Mouse (Mus musculus): ENCODE results near the gene Zzef1. TPM values are rescaled to one million over a fixed set of nuclear protein-coding genes. Genes with fewer than 3 reads are reported as not detected.

Zzef1 gene
- polyA plus RNA-seq, 1 experiment from 2014 or later, result 14.3 TPM

- Histone ChIP-seq H3K36me3 (no peaks in the 10 kb centered on the region), H3K27ac (no peak overlapping the region), H3K4me2 (replicated peaks) (no peak overlapping the region), H3K27me3 (no peaks in the 10 kb centered on the region), H3K9me3 (replicated peaks) (no peaks in the 10 kb centered on the region), H3K4me1 (no peaks in the 10 kb centered on the region), H3K4me3 (no peak overlapping the region), H3K9ac (no peak overlapping the region)
- whole genome bisulfite sequencing, result 94% methylated on average over 5 of the region's 5 CpGs
- no peak for ATAC-seq (ENCODE audit: low FRiP score)
Observed at GRCm38 (mm10) chr11:72813687-72814086, 17.7 kb downstream of the Zzef1 start.

- ATAC-seq (ENCODE audit: low FRiP score), result no peak
- Histone ChIP-seq H3K4me3 (no peak overlapping the region), H3K4me1 (no peaks in the 10 kb centered on the region), H3K27me3 (no peaks in the 10 kb centered on the region), H3K27ac (no peak overlapping the region), H3K4me2 (replicated peaks) (no peak overlapping the region), H3K9me3 (replicated peaks) (no peaks in the 10 kb centered on the region), H3K9ac (no peak overlapping the region), H3K36me3 (0 out of 2 replicates have a peak, but pooled peaks cover 5% of the 10 kb centered on the region)
- WGBS, result 76% methylated on average over 2 of the region's 2 CpGs
Observed at GRCm38 (mm10) chr11:72814188-72814587, 18.2 kb downstream of the Zzef1 start.

GRCm38 (mm10) chr11:72816859-72817258 lies 20.8 kb downstream of the Zzef1 start:
- H3K36me3 ChIP-seq, result peaks cover 15% of the 10 kb centered on the region
- H3K9ac ChIP-seq, result no peak overlapping the region
- no peaks in the 10 kb centered on the region for H3K27me3 ChIP-seq
- no peaks in the 10 kb centered on the region for H3K4me1 ChIP-seq
- ATAC-seq (ENCODE audit: low FRiP score), result no peak
- WGBS, result 84% methylated on average over 1 of the region's 1 CpGs
- H3K4me2 ChIP-seq (replicated peaks), result no peak overlapping the region
- no peak overlapping the region for H3K27ac ChIP-seq
- no peaks in the 10 kb centered on the region for H3K9me3 ChIP-seq (replicated peaks)
- H3K4me3 ChIP-seq, result no peak overlapping the region

GRCm38 (mm10) chr11:72818067-72818466 lies 22.0 kb downstream of the Zzef1 start:
- Histone ChIP-seq H3K4me1 (no peaks in the 10 kb centered on the region), H3K9me3 (replicated peaks) (no peaks in the 10 kb centered on the region), H3K9ac (no peak overlapping the region), H3K4me2 (replicated peaks) (no peak overlapping the region), H3K4me3 (no peak overlapping the region), H3K27me3 (no peaks in the 10 kb centered on the region), H3K27ac (no peak overlapping the region), H3K36me3 (peaks cover 25% of the 10 kb centered on the region)
- whole genome bisulfite sequencing, result 89% methylated on average over 7 of the region's 7 CpGs
- ATAC-seq (ENCODE audit: low FRiP score), result no peak

GRCm38 (mm10) chr11:72821041-72821440 lies 25.0 kb downstream of the Zzef1 start:
- Histone ChIP-seq H3K27me3 (no peaks in the 10 kb centered on the region), H3K36me3 (peaks cover 42% of the 10 kb centered on the region), H3K4me2 (replicated peaks) (no peak overlapping the region), H3K4me1 (no peaks in the 10 kb centered on the region), H3K9ac (no peak overlapping the region), H3K27ac (no peak overlapping the region), H3K9me3 (replicated peaks) (no peaks in the 10 kb centered on the region), H3K4me3 (no peak overlapping the region)
- ATAC-seq (ENCODE audit: low FRiP score), result no peak
- 90% methylated on average over 7 of the region's 7 CpGs for WGBS

GRCm38 (mm10) chr11:72829869-72830268 lies 33.8 kb downstream of the Zzef1 start:
- Histone ChIP-seq H3K4me1 (no peaks in the 10 kb centered on the region), H3K9me3 (replicated peaks) (no peaks in the 10 kb centered on the region), H3K4me3 (no peak overlapping the region), H3K27ac (no peak overlapping the region), H3K9ac (no peak overlapping the region), H3K36me3 (peaks cover 55% of the 10 kb centered on the region), H3K27me3 (no peaks in the 10 kb centered on the region), H3K4me2 (replicated peaks) (no peak overlapping the region)
- 86% methylated on average over 3 of the region's 3 CpGs for WGBS
- no peak for ATAC-seq (ENCODE audit: low FRiP score)

- Histone ChIP-seq H3K9ac (no peak overlapping the region), H3K9me3 (replicated peaks) (no peaks in the 10 kb centered on the region), H3K27ac (no peak overlapping the region), H3K4me1 (no peaks in the 10 kb centered on the region), H3K4me3 (no peak overlapping the region), H3K4me2 (replicated peaks) (no peak overlapping the region), H3K36me3 (peaks cover 36% of the 10 kb centered on the region), H3K27me3 (no peaks in the 10 kb centered on the region)
- 94% methylated on average over 3 of the region's 3 CpGs for WGBS
- no peak for ATAC-seq (ENCODE audit: low FRiP score)
Observed at GRCm38 (mm10) chr11:72842731-72843130, 46.7 kb downstream of the Zzef1 start.

- H3K27me3 ChIP-seq, result no peaks in the 10 kb centered on the region
- H3K36me3 ChIP-seq, result peaks cover 44% of the 10 kb centered on the region
- H3K27ac ChIP-seq, result no peak overlapping the region
- no peak overlapping the region for H3K4me2 ChIP-seq (replicated peaks)
- no peaks in the 10 kb centered on the region for H3K9me3 ChIP-seq (replicated peaks)
- H3K9ac ChIP-seq, result no peak overlapping the region
- no peak overlapping the region for H3K4me3 ChIP-seq
- no peak for ATAC-seq (ENCODE audit: low FRiP score)
- no peaks in the 10 kb centered on the region for H3K4me1 ChIP-seq
Observed at GRCm38 (mm10) chr11:72843576-72843975, 47.5 kb downstream of the Zzef1 start.

GRCm38 (mm10) chr11:72845526-72845925 lies 49.5 kb downstream of the Zzef1 start:
- Histone ChIP-seq H3K9me3 (replicated peaks) (no peaks in the 10 kb centered on the region), H3K36me3 (peaks cover 54% of the 10 kb centered on the region), H3K27me3 (no peaks in the 10 kb centered on the region), H3K4me1 (no peaks in the 10 kb centered on the region), H3K9ac (no peak overlapping the region), H3K4me2 (replicated peaks) (no peak overlapping the region), H3K27ac (no peak overlapping the region), H3K4me3 (no peak overlapping the region)
- WGBS, result 95% methylated on average over 2 of the region's 2 CpGs
- no peak for ATAC-seq (ENCODE audit: low FRiP score)

- no peak overlapping the region for H3K4me2 ChIP-seq (replicated peaks)
- no peaks in the 10 kb centered on the region for H3K27me3 ChIP-seq
- no peak for ATAC-seq (ENCODE audit: low FRiP score)
- H3K27ac ChIP-seq, result no peak overlapping the region
- H3K9ac ChIP-seq, result no peak overlapping the region
- H3K9me3 ChIP-seq (replicated peaks), result no peaks in the 10 kb centered on the region
- H3K4me1 ChIP-seq, result no peaks in the 10 kb centered on the region
- peaks cover 63% of the 10 kb centered on the region for H3K36me3 ChIP-seq
- no peak overlapping the region for H3K4me3 ChIP-seq
Observed at GRCm38 (mm10) chr11:72846685-72847084, 50.7 kb downstream of the Zzef1 start.

GRCm38 (mm10) chr11:72847831-72848628 lies 52.0 kb downstream of the Zzef1 start:
- Histone ChIP-seq H3K27ac (no peak overlapping the region), H3K9me3 (replicated peaks) (no peaks in the 10 kb centered on the region), H3K4me3 (no peak overlapping the region), H3K9ac (no peak overlapping the region), H3K27me3 (no peaks in the 10 kb centered on the region), H3K36me3 (peaks cover 71% of the 10 kb centered on the region), H3K4me1 (no peaks in the 10 kb centered on the region), H3K4me2 (replicated peaks) (no peak overlapping the region)
- WGBS, result 92% methylated on average over 1 of the region's 1 CpGs
- no peak for ATAC-seq (ENCODE audit: low FRiP score)

- 75% methylated on average over 9 of the region's 9 CpGs for WGBS
- Histone ChIP-seq H3K27me3 (no peaks in the 10 kb centered on the region), H3K9me3 (replicated peaks) (no peaks in the 10 kb centered on the region), H3K9ac (no peak overlapping the region), H3K4me1 (no peaks in the 10 kb centered on the region), H3K36me3 (peaks cover 80% of the 10 kb centered on the region), H3K4me3 (no peak overlapping the region), H3K4me2 (replicated peaks) (no peak overlapping the region), H3K27ac (no peak overlapping the region)
- no peak for ATAC-seq (ENCODE audit: low FRiP score)
Observed at GRCm38 (mm10) chr11:72850419-72851131, 54.5 kb downstream of the Zzef1 start.

- Histone ChIP-seq H3K36me3 (peaks cover 79% of the 10 kb centered on the region), H3K9me3 (replicated peaks) (no peaks in the 10 kb centered on the region), H3K27ac (no peak overlapping the region), H3K27me3 (no peaks in the 10 kb centered on the region), H3K4me1 (no peaks in the 10 kb centered on the region), H3K9ac (no peak overlapping the region), H3K4me3 (no peak overlapping the region), H3K4me2 (replicated peaks) (no peak overlapping the region)
- no peak for ATAC-seq (ENCODE audit: low FRiP score)
- WGBS, result 85% methylated on average over 4 of the region's 4 CpGs
Observed at GRCm38 (mm10) chr11:72851214-72851613, 55.2 kb downstream of the Zzef1 start.
